Mouse (Mus musculus) lung, postnatal 0 days (tissue): ENCODE measurements around the gene Prdx6.

Experiments
- CTCF ChIP-seq: IDR thresholded peaks from 2 replicates; pipeline ENCODE4 v1.5.1; 2016; ENCODE audit warnings: antibody characterized with exemption, mild to moderate bottlenecking
- EP300 ChIP-seq: IDR thresholded peaks from 2 replicates; pipeline ENCODE4 v1.6.1; 2016; ENCODE audit warnings: antibody characterized with exemption, mild to moderate bottlenecking, control low read depth

GRCm38 (mm10) chr1:161281054-161281688 is 30.2 kb upstream of the Prdx6 start:
- no peak for TF ChIP-seq EP300
- no peak for TF ChIP-seq CTCF
